Mouse (Mus musculus): ENCODE data around the gene Eln. TPM values are rescaled to one million over a fixed set of nuclear protein-coding genes. Genes with fewer than 3 reads are reported as not detected.

Eln gene
- total and polyA plus RNA-seq, 3 experiments: 0.22 TPM; not detected in 2

GRCm38 (mm10) chr5:134729124-134729523 is 18.0 kb downstream of the Eln start:
- Histone ChIP-seq H3K27me3 (ENCODE audit: insufficient read depth, low read length) (no peaks in the 10 kb centered on the region; the same call in 1 of the 2 replicates), H3K4me1 (ENCODE audit: insufficient read depth, low read depth, low read length) (no peaks in the 10 kb centered on the region)

GRCm38 (mm10) chr5:134728535-134728934 is 18.6 kb downstream of the Eln start:
- DNase-seq (ENCODE audit: low spot score) (no peak), ATAC-seq (ENCODE audit: extremely low read depth, insufficient number of reproducible peaks, low FRiP score, poor library complexity, severe bottlenecking) (no peak)
- Histone ChIP-seq H3K4me3 (ENCODE audit: low read depth, low read length) (no peak overlapping the region), H3K9me3 (replicated peaks) (no peaks in the 10 kb centered on the region), H3K36me3 (replicated peaks) (no peaks in the 10 kb centered on the region), H3K27me3 (ENCODE audit: insufficient read depth, low read length) (no peaks in the 10 kb centered on the region), H3K4me1 (ENCODE audit: insufficient read depth, low read depth, low read length) (no peaks in the 10 kb centered on the region)
- TF ChIP-seq GATA2 (IDR thresholded peaks at IDR 0.05; ENCODE audit: borderline replicate concordance, low read depth, low read length) (no peak), GATA1 (IDR thresholded peaks at IDR 0.05; ENCODE audit: borderline replicate concordance, low read length) (no peak), CTCF (IDR thresholded peaks at IDR 0.05; ENCODE audit: low read depth, low read length) (no peak), TAL1 (conservative IDR thresholded peaks at IDR 0.05; ENCODE audit: low read depth, low read length) (no peak), POLR2AphosphoS5 (IDR thresholded peaks at IDR 0.05; ENCODE audit: insufficient replicate concordance, low read depth, low read length) (no peak)

More at GRCm38 (mm10) chr5:134729124-134729523, 18.0 kb downstream of the Eln start:
- no peak for TF ChIP-seq TAL1 (conservative IDR thresholded peaks at IDR 0.05; ENCODE audit: low read depth, low read length)
- TF ChIP-seq CTCF (IDR thresholded peaks at IDR 0.05; ENCODE audit: low read depth, low read length): no peak
- no peak for TF ChIP-seq GATA2 (IDR thresholded peaks at IDR 0.05; ENCODE audit: borderline replicate concordance, low read depth, low read length)
- no peak for TF ChIP-seq POLR2AphosphoS5 (IDR thresholded peaks at IDR 0.05; ENCODE audit: insufficient replicate concordance, low read depth, low read length)
- no peak for TF ChIP-seq GATA1 (IDR thresholded peaks at IDR 0.05; ENCODE audit: borderline replicate concordance, low read length)
- DNase-seq (ENCODE audit: low spot score): no peak
- Histone ChIP-seq H3K36me3 (replicated peaks) (no peaks in the 10 kb centered on the region), H3K4me3 (ENCODE audit: low read depth, low read length) (no peak overlapping the region), H3K9me3 (replicated peaks) (no peaks in the 10 kb centered on the region)
- no peak for ATAC-seq (ENCODE audit: extremely low read depth, insufficient number of reproducible peaks, low FRiP score, poor library complexity, severe bottlenecking)

GRCm38 (mm10) chr5:134727001-134727639 is 20.0 kb downstream of the Eln start:
- Histone ChIP-seq H3K4me3 (ENCODE audit: low read depth, low read length) (no peak overlapping the region), H3K9me3 (replicated peaks) (no peaks in the 10 kb centered on the region), H3K36me3 (replicated peaks) (no peaks in the 10 kb centered on the region), H3K27me3 (ENCODE audit: insufficient read depth, low read length) (no peaks in the 10 kb centered on the region), H3K4me1 (ENCODE audit: insufficient read depth, low read depth, low read length) (no peaks in the 10 kb centered on the region)
- DNase-seq (ENCODE audit: low spot score) (no peak), ATAC-seq (ENCODE audit: extremely low read depth, insufficient number of reproducible peaks, low FRiP score, poor library complexity, severe bottlenecking) (no peak)
- TF ChIP-seq GATA1 (IDR thresholded peaks at IDR 0.05; ENCODE audit: borderline replicate concordance, low read length): no peak
- TF ChIP-seq GATA2 (IDR thresholded peaks at IDR 0.05; ENCODE audit: borderline replicate concordance, low read depth, low read length): no peak
- TF ChIP-seq TAL1 (conservative IDR thresholded peaks at IDR 0.05; ENCODE audit: low read depth, low read length): no peak
- TF ChIP-seq POLR2AphosphoS5 (IDR thresholded peaks at IDR 0.05; ENCODE audit: insufficient replicate concordance, low read depth, low read length): no peak
- TF ChIP-seq CTCF (IDR thresholded peaks at IDR 0.05; ENCODE audit: low read depth, low read length): no peak

GRCm38 (mm10) chr5:134725299-134725698 is 21.8 kb downstream of the Eln start:
- DNase-seq (ENCODE audit: low spot score) (no peak), ATAC-seq (ENCODE audit: extremely low read depth, insufficient number of reproducible peaks, low FRiP score, poor library complexity, severe bottlenecking) (no peak)
- H3K4me3 ChIP-seq (ENCODE audit: low read depth, low read length): no peak overlapping the region
- H3K27me3 ChIP-seq (ENCODE audit: insufficient read depth, low read length): no peaks in the 10 kb centered on the region
- H3K36me3 ChIP-seq (replicated peaks): no peaks in the 10 kb centered on the region
- TF ChIP-seq GATA2 (IDR thresholded peaks at IDR 0.05; ENCODE audit: borderline replicate concordance, low read depth, low read length) (no peak), CTCF (IDR thresholded peaks at IDR 0.05; ENCODE audit: low read depth, low read length) (no peak), GATA1 (IDR thresholded peaks at IDR 0.05; ENCODE audit: borderline replicate concordance, low read length) (no peak), TAL1 (conservative IDR thresholded peaks at IDR 0.05; ENCODE audit: low read depth, low read length) (no peak), POLR2AphosphoS5 (IDR thresholded peaks at IDR 0.05; ENCODE audit: insufficient replicate concordance, low read depth, low read length) (no peak)
- H3K9me3 ChIP-seq (replicated peaks): no peaks in the 10 kb centered on the region
- no peaks in the 10 kb centered on the region for H3K4me1 ChIP-seq (ENCODE audit: insufficient read depth, low read depth, low read length)

- Histone ChIP-seq H3K4me3 (ENCODE audit: low read depth, low read length) (no peak overlapping the region), H3K27me3 (ENCODE audit: insufficient read depth, low read length) (no peaks in the 10 kb centered on the region), H3K36me3 (replicated peaks) (no peaks in the 10 kb centered on the region), H3K9me3 (replicated peaks) (no peaks in the 10 kb centered on the region), H3K4me1 (ENCODE audit: insufficient read depth, low read depth, low read length) (no peaks in the 10 kb centered on the region)
- ATAC-seq (ENCODE audit: extremely low read depth, insufficient number of reproducible peaks, low FRiP score, poor library complexity, severe bottlenecking): no peak
- TF ChIP-seq GATA1 (IDR thresholded peaks at IDR 0.05; ENCODE audit: borderline replicate concordance, low read length) (no peak), GATA2 (IDR thresholded peaks at IDR 0.05; ENCODE audit: borderline replicate concordance, low read depth, low read length) (no peak)
- no peak for DNase-seq (ENCODE audit: low spot score)
These were observed 27.1 kb downstream of the Eln start for GRCm38 (mm10) chr5:134720058-134720457.

- no peak for DNase-seq (ENCODE audit: low spot score)
- peaks cover 10% of the 10 kb centered on the region; the same call in 1 of the 2 replicates for H3K27me3 ChIP-seq (ENCODE audit: insufficient read depth, low read length)
- H3K4me1 ChIP-seq (ENCODE audit: insufficient read depth, low read depth, low read length): no peaks in the 10 kb centered on the region
- no peak overlapping the region for H3K4me3 ChIP-seq (ENCODE audit: low read depth, low read length)
- no peaks in the 10 kb centered on the region for H3K9me3 ChIP-seq (replicated peaks)
- no peak for TF ChIP-seq GATA2 (IDR thresholded peaks at IDR 0.05; ENCODE audit: borderline replicate concordance, low read depth, low read length)
- TF ChIP-seq TAL1 (conservative IDR thresholded peaks at IDR 0.05; ENCODE audit: low read depth, low read length): no peak
- TF ChIP-seq GATA1 (IDR thresholded peaks at IDR 0.05; ENCODE audit: borderline replicate concordance, low read length): no peak
- no peak for TF ChIP-seq CTCF (IDR thresholded peaks at IDR 0.05; ENCODE audit: low read depth, low read length)
- no peak for TF ChIP-seq POLR2AphosphoS5 (IDR thresholded peaks at IDR 0.05; ENCODE audit: insufficient replicate concordance, low read depth, low read length)
- H3K36me3 ChIP-seq (replicated peaks): no peaks in the 10 kb centered on the region
- ATAC-seq (ENCODE audit: extremely low read depth, insufficient number of reproducible peaks, low FRiP score, poor library complexity, severe bottlenecking): no peak
These were observed 36.0 kb downstream of the Eln start for GRCm38 (mm10) chr5:134711076-134711475.
